16 mouse cellular contexts compared by ENCODE assay signal in the genomic region with DNA sequence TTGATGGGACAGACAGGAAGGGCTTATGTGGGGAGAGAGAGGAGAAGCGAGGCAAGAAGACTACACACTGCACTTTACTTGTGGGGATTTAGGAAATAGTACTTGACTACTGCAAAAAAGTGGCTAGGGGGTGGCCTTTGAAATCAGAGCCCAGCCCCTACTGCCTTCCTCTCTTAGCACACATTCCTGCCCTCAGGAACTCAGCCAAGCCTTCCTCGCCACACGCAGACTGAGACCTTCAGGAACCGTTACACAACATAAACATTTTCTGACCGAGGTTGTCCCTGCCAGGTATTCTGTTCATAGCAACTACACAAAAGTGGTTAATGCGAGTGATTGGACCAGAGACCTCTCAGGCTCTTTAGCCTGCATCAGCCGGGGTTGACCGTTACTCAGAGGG. TPM values are rescaled to one million over a fixed set of nuclear protein-coding genes. Genes with fewer than 3 reads are reported as not detected.
DNase-seq lines count a peak whose midpoint lies in the region; ATAC-seq and TF ChIP-seq lines count a peak whose summit lies in the region.
"Had no signal": no experiment of that assay in that cellular context is flagged by ENCODE, and none has a peak within 500 bp of the region (broad histone marks: within the 10 kb centered on the region; RNA-seq: fewer than 3 reads in every experiment).

No protein-coding gene starts in this region.

- H3K27ac ChIP-seq in heart, embryonic 12.5 days (ENCODE audit: poor library complexity, severe bottlenecking): peak overlapping the region; percentile 82
- no peak overlapping the region for H3K27ac ChIP-seq in left cerebral cortex, adult 2 months
- H3K27ac ChIP-seq: hindbrain, embryonic 15.5 days; intestine, embryonic 15.5 days; neural tube, embryonic 15.5 days had no signal

- peaks cover 73% of the 10 kb centered on the region for H3K4me1 ChIP-seq in heart, embryonic 12.5 days (replicated peaks)
- H3K4me1 ChIP-seq: hindbrain, embryonic 15.5 days had no signal

- no peak for DNase-seq in heart, adult 8-10 months (ENCODE audit: low spot score)
- peak; percentile 13 to 30 for DNase-seq in kidney, adult 8-10 months
- no peak for DNase-seq in kidney, adult 11 months
- DNase-seq in R1 (ENCODE audit: low read depth, low spot score): peak; percentile 39
- peak; percentile 23 for DNase-seq in ZHBTc4 (ENCODE audit: low read depth, low spot score)
- no peak for DNase-seq in left cerebral cortex, adult 2 months (ENCODE audit: extremely low spot score in 1 of 2, low spot score in 2 of 2)
- DNase-seq: adrenal gland, adult 8-10 months; cerebellum, postnatal 10 days; left cerebral cortex, postnatal 4 days; thymus, postnatal 14 days had no signal

- H3K4me3 ChIP-seq in heart, embryonic 12.5 days: no peak overlapping the region
- no peak overlapping the region for H3K4me3 ChIP-seq in left cerebral cortex, adult 2 months
- H3K4me3 ChIP-seq: hindbrain, embryonic 15.5 days; intestine, embryonic 15.5 days; neural tube, embryonic 15.5 days had no signal

- intact Hi-C loops in left cerebral cortex, adult 2 months (cut with DNase I): no loop called here

- no peak for TF ChIP-seq CTCF in left cerebral cortex, adult 2 months (IDR thresholded peaks at IDR 0.05)

- no peak for ATAC-seq in heart, embryonic 12.5 days (ENCODE audit: insufficient number of reproducible peaks, low FRiP score)
- ATAC-seq: intestine, embryonic 15.5 days; midbrain, embryonic 16.5 days had no signal

- H3K9me3 ChIP-seq in heart, embryonic 12.5 days (replicated peaks): no peaks in the 10 kb centered on the region
- H3K9me3 ChIP-seq: hindbrain, embryonic 15.5 days; intestine, embryonic 15.5 days; neural tube, embryonic 15.5 days had no signal

- no peaks in the 10 kb centered on the region for H3K27me3 ChIP-seq in heart, embryonic 12.5 days (replicated peaks)
- H3K27me3 ChIP-seq: hindbrain, embryonic 15.5 days; intestine, embryonic 15.5 days; neural tube, embryonic 15.5 days had no signal

- 45% methylated on average over 8 of the region's 8 CpGs for WGBS in heart, embryonic 12.5 days

- peak overlapping the region; percentile 22; the same call in 1 of the 2 replicates for H3K4me2 ChIP-seq in heart, embryonic 12.5 days
- H3K4me2 ChIP-seq: hindbrain, embryonic 15.5 days; intestine, embryonic 15.5 days; liver, embryonic 11.5 days; neural tube, embryonic 15.5 days had no signal

- peaks cover 16% of the 10 kb centered on the region; the same call in 1 of the 2 replicates for H3K36me3 ChIP-seq in heart, embryonic 12.5 days
- H3K36me3 ChIP-seq: hindbrain, embryonic 15.5 days; neural tube, embryonic 15.5 days had no signal

- H3K9ac ChIP-seq in heart, embryonic 12.5 days: 0 out of 2 replicates have a peak overlapping the region, but pooled peaks have one; percentile 39
- H3K9ac ChIP-seq: hindbrain, embryonic 15.5 days; intestine, embryonic 15.5 days; neural tube, embryonic 15.5 days had no signal

RNA-seq across cellular contexts. Expression of a gene that starts 8.1 kb away (rescaled TPM):
- 51.4 and 56.0 TPM in 2 replicates for polyA plus RNA-seq in heart, embryonic 12.5 days (2016; fragmentation: Nextera tagmentation; extraction: Ambion mirVana)
- total RNA-seq in heart, adult 8-10 months (2022): 100 to 1,000 TPM; 113 to 126 (median 121) TPM
- total RNA-seq in left cerebral cortex, adult 2 months (2021): 10 to 100 TPM; 19.1 to 22.7 TPM

Comparison
In these comparisons a context has a peak if more than half of its experiments do, and no peak if none do; other contexts are left out.
1. DNase-seq: peak in kidney, adult 8-10 months (2 of 2), R1 (single experiment) and ZHBTc4 (single experiment); none in heart, adult 8-10 months (single experiment), kidney, adult 11 months (single experiment) and left cerebral cortex, adult 2 months (0 of 2).
2. RNA of a gene that starts 8.1 kb away (total RNA-seq): 113 to 126 TPM in heart, adult 8-10 months; 19.1 to 22.7 TPM in left cerebral cortex, adult 2 months; every median in the first group is over 4 times any median in the second.